Mouse (Mus musculus): ENCODE results near the gene Arid1b. TPM values are rescaled to one million over a fixed set of nuclear protein-coding genes. Genes with fewer than 3 reads are reported as not detected.

Arid1b gene
- polyA plus RNA-seq, 1 experiment from 2014 or later, result 2.2 TPM

DNA sequence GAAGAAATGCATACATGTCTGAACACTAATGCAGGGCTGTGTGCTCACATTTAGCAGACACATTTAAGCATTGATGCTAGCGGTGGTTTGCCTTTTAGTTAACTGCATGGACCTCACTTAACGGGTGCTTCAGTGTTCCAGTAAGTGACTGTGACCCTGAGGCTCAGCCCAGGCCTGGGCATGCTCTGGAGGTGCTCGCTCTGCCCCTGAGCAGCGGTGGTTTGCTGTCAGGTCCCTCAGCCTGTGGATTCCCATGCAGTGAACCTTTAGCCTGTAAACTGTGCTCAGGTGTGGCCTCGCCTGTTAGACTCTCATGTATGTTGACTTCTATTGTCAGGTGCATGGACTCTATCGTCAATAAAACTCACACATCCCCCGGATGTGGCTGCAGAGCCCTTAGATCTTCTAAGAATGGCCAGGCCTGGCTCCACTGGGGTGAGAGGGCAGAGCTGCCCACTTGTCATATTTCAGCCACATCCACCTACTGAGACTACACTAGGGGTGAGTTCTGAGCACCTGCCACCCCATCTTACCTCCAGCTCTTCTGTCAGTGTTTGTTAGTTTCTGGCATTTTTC is 169.2 kb downstream of the Arid1b start:
- Histone ChIP-seq H3K27me3 (ENCODE audit: insufficient read depth, low read length) (no peaks in the 10 kb centered on the region), H3K4me1 (ENCODE audit: insufficient read depth) (no peaks in the 10 kb centered on the region), H3K36me3 (replicated peaks; ENCODE audit: insufficient read depth, low read length) (no peaks in the 10 kb centered on the region), H3K9ac (replicated peaks) (no peak overlapping the region), H3K27ac (ENCODE audit: low read depth) (no peak overlapping the region), H3K4me3 (ENCODE audit: low read depth, low read length) (no peak overlapping the region), H3K4me2 (ENCODE audit: low read depth, low read length) (no peak overlapping the region), H3K9me3 (ENCODE audit: low read length) (no peaks in the 10 kb centered on the region)
- DNase-seq, result no peak
- TF ChIP-seq EP300 (IDR thresholded peaks at IDR 0.05; ENCODE audit: low read depth) (no peak), CTCF (IDR thresholded peaks at IDR 0.05; ENCODE audit: low read depth) (no peak)
- 79% methylated on average over 7 of the region's 7 CpGs for WGBS (ENCODE audit: insufficient replicate concordance)
- ATAC-seq, result no peak

DNA sequence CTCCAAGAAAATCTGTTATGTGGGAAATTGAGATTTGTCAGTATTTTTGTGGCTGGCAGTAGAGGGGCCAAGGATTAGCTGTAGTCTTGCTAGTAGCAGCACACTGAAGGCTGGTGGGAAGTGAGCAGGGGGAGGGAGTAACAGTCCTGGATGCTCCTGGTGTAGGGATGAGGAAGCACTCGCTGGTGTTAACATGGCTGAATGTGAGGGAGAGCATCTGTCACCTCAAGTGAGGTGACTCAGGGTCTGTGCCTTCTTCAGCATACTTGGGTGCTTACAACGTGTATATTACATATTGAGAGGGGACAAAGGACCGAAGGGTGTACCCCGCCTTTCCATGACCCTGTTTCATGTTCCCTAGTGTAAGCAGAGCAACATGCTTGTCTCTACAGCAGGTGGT is 170.7 kb downstream of the Arid1b start:
- no peak for TF ChIP-seq EP300 (IDR thresholded peaks at IDR 0.05; ENCODE audit: low read depth)
- no peak for TF ChIP-seq CTCF (IDR thresholded peaks at IDR 0.05; ENCODE audit: low read depth)
- Histone ChIP-seq H3K4me1 (ENCODE audit: insufficient read depth) (no peaks in the 10 kb centered on the region), H3K9me3 (ENCODE audit: low read length) (no peaks in the 10 kb centered on the region), H3K27ac (ENCODE audit: low read depth) (no peak overlapping the region), H3K4me2 (ENCODE audit: low read depth, low read length) (no peak overlapping the region), H3K9ac (replicated peaks) (no peak overlapping the region), H3K36me3 (replicated peaks; ENCODE audit: insufficient read depth, low read length) (no peaks in the 10 kb centered on the region), H3K4me3 (ENCODE audit: low read depth, low read length) (no peak overlapping the region), H3K27me3 (ENCODE audit: insufficient read depth, low read length) (no peaks in the 10 kb centered on the region)
- 79% methylated on average over 4 of the region's 4 CpGs for WGBS (ENCODE audit: insufficient replicate concordance)
- ATAC-seq (no peak), DNase-seq (no peak)

DNA sequence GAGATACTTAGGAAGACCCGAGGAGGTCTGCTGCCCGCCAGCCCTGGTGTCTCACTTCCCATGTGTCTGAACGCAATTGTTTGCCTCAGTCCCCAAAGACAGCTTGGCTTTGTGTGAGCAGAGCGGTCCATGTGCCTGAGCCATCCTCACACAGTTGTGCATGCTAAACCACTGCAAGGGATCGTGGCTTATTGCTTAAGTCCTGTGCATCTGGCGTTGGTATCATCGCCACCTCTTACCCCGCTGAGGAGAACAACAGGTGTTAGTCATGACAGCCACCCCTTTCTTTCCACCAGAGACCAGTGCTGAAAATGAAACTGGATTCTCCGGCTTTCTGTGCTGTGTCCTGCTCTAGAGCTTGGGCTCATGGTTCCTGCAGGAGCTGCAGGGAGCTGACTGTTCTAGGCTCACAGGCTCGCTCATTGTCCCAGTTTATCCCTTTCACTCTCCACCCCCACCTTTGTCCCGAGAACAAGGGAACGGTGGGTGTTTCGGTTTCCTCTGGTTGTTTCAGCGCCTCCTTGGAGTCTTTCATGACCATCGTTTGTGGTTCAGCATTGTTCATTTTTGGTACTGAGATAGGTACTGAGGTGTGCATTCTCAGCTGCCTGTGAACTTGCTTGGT is 171.2 kb downstream of the Arid1b start:
- no peak overlapping the region for H3K9ac ChIP-seq (replicated peaks)
- H3K36me3 ChIP-seq (replicated peaks; ENCODE audit: insufficient read depth, low read length), result no peaks in the 10 kb centered on the region
- ATAC-seq (no peak), DNase-seq (no peak)
- no peaks in the 10 kb centered on the region for H3K4me1 ChIP-seq (ENCODE audit: insufficient read depth)
- TF ChIP-seq EP300 (IDR thresholded peaks at IDR 0.05; ENCODE audit: low read depth) (no peak), CTCF (IDR thresholded peaks at IDR 0.05; ENCODE audit: low read depth) (no peak)
- no peaks in the 10 kb centered on the region for H3K9me3 ChIP-seq (ENCODE audit: low read length)
- H3K27me3 ChIP-seq (ENCODE audit: insufficient read depth, low read length), result no peaks in the 10 kb centered on the region
- no peak overlapping the region for H3K27ac ChIP-seq (ENCODE audit: low read depth)
- no peak overlapping the region for H3K4me3 ChIP-seq (ENCODE audit: low read depth, low read length)
- H3K4me2 ChIP-seq (ENCODE audit: low read depth, low read length), result no peak overlapping the region
- WGBS (ENCODE audit: insufficient replicate concordance), result 74% methylated on average over 15 of the region's 15 CpGs

DNA sequence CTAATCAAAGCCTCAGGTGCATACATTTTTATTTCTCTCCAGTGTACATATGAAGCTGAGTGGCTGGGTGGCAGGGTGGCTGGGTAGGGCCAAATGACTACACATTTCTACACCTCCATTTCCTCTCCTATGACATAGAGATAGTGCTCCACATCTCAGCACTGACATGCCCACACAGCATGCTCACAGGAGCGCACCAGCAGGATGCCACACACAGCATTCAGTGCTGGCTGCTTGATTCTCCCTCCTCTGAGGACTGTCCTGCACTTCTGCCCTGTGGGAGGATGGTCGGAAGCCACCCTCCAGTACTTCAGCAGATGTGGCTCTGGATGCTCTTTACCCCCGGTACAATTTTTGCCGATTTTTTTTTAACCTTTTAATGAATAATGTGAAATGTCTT is 172.0 kb downstream of the Arid1b start:
- no peak for TF ChIP-seq CTCF (IDR thresholded peaks at IDR 0.05; ENCODE audit: low read depth)
- no peak for TF ChIP-seq EP300 (IDR thresholded peaks at IDR 0.05; ENCODE audit: low read depth)
- Histone ChIP-seq H3K9me3 (ENCODE audit: low read length) (no peaks in the 10 kb centered on the region), H3K9ac (replicated peaks) (no peak overlapping the region), H3K4me3 (ENCODE audit: low read depth, low read length) (no peak overlapping the region), H3K27me3 (ENCODE audit: insufficient read depth, low read length) (no peaks in the 10 kb centered on the region), H3K36me3 (replicated peaks; ENCODE audit: insufficient read depth, low read length) (no peaks in the 10 kb centered on the region), H3K4me1 (ENCODE audit: insufficient read depth) (no peaks in the 10 kb centered on the region), H3K27ac (ENCODE audit: low read depth) (no peak overlapping the region), H3K4me2 (ENCODE audit: low read depth, low read length) (no peak overlapping the region)
- DNase-seq (no peak), ATAC-seq (no peak)
- WGBS (ENCODE audit: insufficient replicate concordance), result 85% methylated on average over 4 of the region's 4 CpGs

- no peak overlapping the region for H3K4me3 ChIP-seq (ENCODE audit: low read depth, low read length)
- no peaks in the 10 kb centered on the region for H3K9me3 ChIP-seq (ENCODE audit: low read length)
- DNase-seq (no peak), ATAC-seq (no peak)
- no peak for TF ChIP-seq EP300 (IDR thresholded peaks at IDR 0.05; ENCODE audit: low read depth)
- TF ChIP-seq CTCF (IDR thresholded peaks at IDR 0.05; ENCODE audit: low read depth), result peak; percentile 32
- H3K4me2 ChIP-seq (ENCODE audit: low read depth, low read length), result no peak overlapping the region
- no peaks in the 10 kb centered on the region for H3K36me3 ChIP-seq (replicated peaks; ENCODE audit: insufficient read depth, low read length)
- no peak overlapping the region for H3K27ac ChIP-seq (ENCODE audit: low read depth)
- no peaks in the 10 kb centered on the region for H3K27me3 ChIP-seq (ENCODE audit: insufficient read depth, low read length)
- no peaks in the 10 kb centered on the region for H3K4me1 ChIP-seq (ENCODE audit: insufficient read depth)
- WGBS (ENCODE audit: insufficient replicate concordance), result 79% methylated on average over 7 of the region's 7 CpGs
- no peak overlapping the region for H3K9ac ChIP-seq (replicated peaks)
Observed at GRCm38 (mm10) chr17:5168046-5168445, 173.9 kb downstream of the Arid1b start.

DNA sequence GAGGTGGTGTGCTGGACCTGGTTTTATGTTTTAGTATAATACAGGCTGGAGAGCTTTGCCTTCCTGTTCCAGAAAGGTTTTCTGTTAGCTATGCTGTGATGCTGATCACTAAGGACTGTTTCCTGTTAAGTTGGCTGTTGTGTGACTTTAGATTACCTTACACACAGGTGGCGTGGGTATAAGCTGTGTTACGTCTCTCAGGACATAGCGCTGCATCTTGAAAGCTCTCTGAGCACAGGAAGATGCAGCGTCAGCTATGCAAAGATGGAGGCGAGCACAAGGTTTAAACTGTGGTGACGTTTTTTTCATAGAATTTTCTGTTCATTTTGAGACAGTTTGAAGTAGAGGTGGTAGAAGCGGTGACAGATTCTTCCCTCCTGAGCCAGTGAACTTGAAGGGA is 174.5 kb downstream of the Arid1b start:
- no peak overlapping the region for H3K4me3 ChIP-seq (ENCODE audit: low read depth, low read length)
- H3K4me2 ChIP-seq (ENCODE audit: low read depth, low read length), result no peak overlapping the region
- no peak overlapping the region for H3K9ac ChIP-seq (replicated peaks)
- no peak for DNase-seq
- TF ChIP-seq CTCF (IDR thresholded peaks at IDR 0.05; ENCODE audit: low read depth), result no peak
- no peak for TF ChIP-seq EP300 (IDR thresholded peaks at IDR 0.05; ENCODE audit: low read depth)
- no peak overlapping the region for H3K27ac ChIP-seq (ENCODE audit: low read depth)
- ATAC-seq, result no peak
- no peaks in the 10 kb centered on the region for H3K27me3 ChIP-seq (ENCODE audit: insufficient read depth, low read length)
- 84% methylated on average over 7 of the region's 7 CpGs for WGBS (ENCODE audit: insufficient replicate concordance)
- H3K36me3 ChIP-seq (replicated peaks; ENCODE audit: insufficient read depth, low read length), result no peaks in the 10 kb centered on the region
- H3K9me3 ChIP-seq (ENCODE audit: low read length), result no peaks in the 10 kb centered on the region
- H3K4me1 ChIP-seq (ENCODE audit: insufficient read depth), result no peaks in the 10 kb centered on the region

All from liver, postnatal 0 days (tissue).